Mouse (Mus musculus): ENCODE measurements around the gene Olfr1368. TPM values are rescaled to one million over a fixed set of nuclear protein-coding genes. Genes with fewer than 3 reads are reported as not detected.

The Olfr1368 gene
- polyA plus RNA-seq, 1 experiment, result not detected

- Histone ChIP-seq H3K4me3 (ENCODE audit: control insufficient read depth, insufficient read depth, low read length) (no peak overlapping the region), H3K27me3 (ENCODE audit: control insufficient read depth, insufficient read depth, low read length) (no peaks in the 10 kb centered on the region), H3K27ac (ENCODE audit: control insufficient read depth, insufficient read depth, low read length) (no peak overlapping the region), H3K36me3 (ENCODE audit: control insufficient read depth, insufficient read depth, low read length) (no peaks in the 10 kb centered on the region), H3K4me1 (replicated peaks; ENCODE audit: control insufficient read depth, insufficient read depth, low read length) (peaks cover 7% of the 10 kb centered on the region)
- TF ChIP-seq CTCF (IDR thresholded peaks at IDR 0.05; ENCODE audit: borderline replicate concordance, control insufficient read depth, extremely low read depth, insufficient read depth, low read length, poor library complexity), result no peak
- TF ChIP-seq POLR2A (IDR thresholded peaks at IDR 0.05; ENCODE audit: control insufficient read depth, extremely low read depth, insufficient read depth, low read length, poor library complexity), result no peak
- WGBS, result 1% methylated on average over 14 of the region's 14 CpGs
- peak; percentile 9 for DNase-seq
These were observed 23.5 kb upstream of the Olfr1368 start for GRCm38 (mm10) chr13:21169121-21169656.

GRCm38 (mm10) chr13:21168371-21169011 is 22.8 kb upstream of the Olfr1368 start:
- Histone ChIP-seq H3K27ac (ENCODE audit: control insufficient read depth, insufficient read depth, low read length) (peak overlapping the region; percentile 46), H3K27me3 (ENCODE audit: control insufficient read depth, insufficient read depth, low read length) (no peaks in the 10 kb centered on the region), H3K4me3 (ENCODE audit: control insufficient read depth, insufficient read depth, low read length) (peak overlapping the region; percentile 72), H3K36me3 (ENCODE audit: control insufficient read depth, insufficient read depth, low read length) (no peaks in the 10 kb centered on the region), H3K4me1 (replicated peaks; ENCODE audit: control insufficient read depth, insufficient read depth, low read length) (peaks cover 7% of the 10 kb centered on the region)
- under 1% methylated on average over 16 of the region's 16 CpGs for WGBS
- no peak for TF ChIP-seq CTCF (IDR thresholded peaks at IDR 0.05; ENCODE audit: borderline replicate concordance, control insufficient read depth, extremely low read depth, insufficient read depth, low read length, poor library complexity)
- no peak for TF ChIP-seq POLR2A (IDR thresholded peaks at IDR 0.05; ENCODE audit: control insufficient read depth, extremely low read depth, insufficient read depth, low read length, poor library complexity)
- peak; percentile 34 for DNase-seq

GRCm38 (mm10) chr13:21167910-21168300 is 22.2 kb upstream of the Olfr1368 start:
- DNase-seq, result peak; percentile 28
- H3K27me3 ChIP-seq (ENCODE audit: control insufficient read depth, insufficient read depth, low read length), result no peaks in the 10 kb centered on the region
- TF ChIP-seq CTCF (IDR thresholded peaks at IDR 0.05; ENCODE audit: borderline replicate concordance, control insufficient read depth, extremely low read depth, insufficient read depth, low read length, poor library complexity), result no peak
- no peak for TF ChIP-seq POLR2A (IDR thresholded peaks at IDR 0.05; ENCODE audit: control insufficient read depth, extremely low read depth, insufficient read depth, low read length, poor library complexity)
- peaks cover 7% of the 10 kb centered on the region for H3K4me1 ChIP-seq (replicated peaks; ENCODE audit: control insufficient read depth, insufficient read depth, low read length)
- H3K4me3 ChIP-seq (ENCODE audit: control insufficient read depth, insufficient read depth, low read length), result no peak overlapping the region
- H3K27ac ChIP-seq (ENCODE audit: control insufficient read depth, insufficient read depth, low read length), result no peak overlapping the region
- under 1% methylated on average over 8 of the region's 8 CpGs for WGBS
- H3K36me3 ChIP-seq (ENCODE audit: control insufficient read depth, insufficient read depth, low read length), result no peaks in the 10 kb centered on the region

GRCm38 (mm10) chr13:21166936-21167909 is 21.6 kb upstream of the Olfr1368 start:
- no peak overlapping the region for H3K27ac ChIP-seq (ENCODE audit: control insufficient read depth, insufficient read depth, low read length)
- WGBS, result under 1% methylated on average over 27 of the region's 27 CpGs
- no peak overlapping the region for H3K4me3 ChIP-seq (ENCODE audit: control insufficient read depth, insufficient read depth, low read length)
- peak; percentile 85 for DNase-seq
- no peaks in the 10 kb centered on the region for H3K36me3 ChIP-seq (ENCODE audit: control insufficient read depth, insufficient read depth, low read length)
- H3K4me1 ChIP-seq (replicated peaks; ENCODE audit: control insufficient read depth, insufficient read depth, low read length), result peaks cover 5% of the 10 kb centered on the region
- no peak for TF ChIP-seq CTCF (IDR thresholded peaks at IDR 0.05; ENCODE audit: borderline replicate concordance, control insufficient read depth, extremely low read depth, insufficient read depth, low read length, poor library complexity)
- TF ChIP-seq POLR2A (IDR thresholded peaks at IDR 0.05; ENCODE audit: control insufficient read depth, extremely low read depth, insufficient read depth, low read length, poor library complexity), result no peak
- no peaks in the 10 kb centered on the region for H3K27me3 ChIP-seq (ENCODE audit: control insufficient read depth, insufficient read depth, low read length)

GRCm38 (mm10) chr13:21162591-21162990 is 16.9 kb upstream of the Olfr1368 start:
- 81% methylated on average over 5 of the region's 5 CpGs for WGBS

GRCm38 (mm10) chr13:21161591-21161990 is 15.9 kb upstream of the Olfr1368 start:
- Histone ChIP-seq H3K36me3 (ENCODE audit: control insufficient read depth, insufficient read depth, low read length) (no peaks in the 10 kb centered on the region), H3K27ac (ENCODE audit: control insufficient read depth, insufficient read depth, low read length) (no peak overlapping the region), H3K4me1 (replicated peaks; ENCODE audit: control insufficient read depth, insufficient read depth, low read length) (peaks cover 9% of the 10 kb centered on the region), H3K4me3 (ENCODE audit: control insufficient read depth, insufficient read depth, low read length) (no peak overlapping the region), H3K27me3 (ENCODE audit: control insufficient read depth, insufficient read depth, low read length) (no peaks in the 10 kb centered on the region; the same call in 1 of the 2 replicates)
- DNase-seq, result no peak
- WGBS, result 32% methylated on average over 2 of the region's 2 CpGs
- TF ChIP-seq POLR2A (IDR thresholded peaks at IDR 0.05; ENCODE audit: control insufficient read depth, extremely low read depth, insufficient read depth, low read length, poor library complexity) (no peak), CTCF (IDR thresholded peaks at IDR 0.05; ENCODE audit: borderline replicate concordance, control insufficient read depth, extremely low read depth, insufficient read depth, low read length, poor library complexity) (no peak)

More at GRCm38 (mm10) chr13:21162591-21162990, 16.9 kb upstream of the Olfr1368 start:
- H3K4me3 ChIP-seq (ENCODE audit: control insufficient read depth, insufficient read depth, low read length), result no peak overlapping the region
- no peaks in the 10 kb centered on the region; the same call in 1 of the 2 replicates for H3K27me3 ChIP-seq (ENCODE audit: control insufficient read depth, insufficient read depth, low read length)
- DNase-seq, result no peak
- TF ChIP-seq POLR2A (IDR thresholded peaks at IDR 0.05; ENCODE audit: control insufficient read depth, extremely low read depth, insufficient read depth, low read length, poor library complexity), result no peak
- no peak for TF ChIP-seq CTCF (IDR thresholded peaks at IDR 0.05; ENCODE audit: borderline replicate concordance, control insufficient read depth, extremely low read depth, insufficient read depth, low read length, poor library complexity)
- H3K36me3 ChIP-seq (ENCODE audit: control insufficient read depth, insufficient read depth, low read length), result no peaks in the 10 kb centered on the region
- peaks cover 9% of the 10 kb centered on the region for H3K4me1 ChIP-seq (replicated peaks; ENCODE audit: control insufficient read depth, insufficient read depth, low read length)
- H3K27ac ChIP-seq (ENCODE audit: control insufficient read depth, insufficient read depth, low read length), result no peak overlapping the region

All from thymus, adult 2 months (tissue).